Mouse (Mus musculus) embryonic stem cell, embryonic (primary cell): ENCODE data around the gene Phka1.
"Not testable (repeated sequence)": the region's sequence is repeated elsewhere in the genome, so short reads cannot be mapped to it uniquely, and the experiment has no call there.

Source experiments
- CTCF ChIA-PET, 4 experiments: fragments of 300-600 bp in 2 of 4; fragments of 350-600 bp in 2 of 4; sonication (Branson Sonifier 250); formaldehyde crosslinking; loops; one replicate each; lab custom pipeline; 2022; ENCODE audit warnings: inconsistent platforms in 2 of 4; lab: Charles Lee
- POLR2A ChIA-PET, 4 experiments: fragments of 300-600 bp in 2 of 4; fragments of 350-600 bp in 2 of 4; sonication (Branson Sonifier 250); formaldehyde crosslinking; loops; one replicate each; lab custom pipeline; 2022; ENCODE audit warnings: antibody characterized with exemption in 4 of 4, inconsistent platforms in 1 of 4; lab: Charles Lee

The Phka1 gene

DNA sequence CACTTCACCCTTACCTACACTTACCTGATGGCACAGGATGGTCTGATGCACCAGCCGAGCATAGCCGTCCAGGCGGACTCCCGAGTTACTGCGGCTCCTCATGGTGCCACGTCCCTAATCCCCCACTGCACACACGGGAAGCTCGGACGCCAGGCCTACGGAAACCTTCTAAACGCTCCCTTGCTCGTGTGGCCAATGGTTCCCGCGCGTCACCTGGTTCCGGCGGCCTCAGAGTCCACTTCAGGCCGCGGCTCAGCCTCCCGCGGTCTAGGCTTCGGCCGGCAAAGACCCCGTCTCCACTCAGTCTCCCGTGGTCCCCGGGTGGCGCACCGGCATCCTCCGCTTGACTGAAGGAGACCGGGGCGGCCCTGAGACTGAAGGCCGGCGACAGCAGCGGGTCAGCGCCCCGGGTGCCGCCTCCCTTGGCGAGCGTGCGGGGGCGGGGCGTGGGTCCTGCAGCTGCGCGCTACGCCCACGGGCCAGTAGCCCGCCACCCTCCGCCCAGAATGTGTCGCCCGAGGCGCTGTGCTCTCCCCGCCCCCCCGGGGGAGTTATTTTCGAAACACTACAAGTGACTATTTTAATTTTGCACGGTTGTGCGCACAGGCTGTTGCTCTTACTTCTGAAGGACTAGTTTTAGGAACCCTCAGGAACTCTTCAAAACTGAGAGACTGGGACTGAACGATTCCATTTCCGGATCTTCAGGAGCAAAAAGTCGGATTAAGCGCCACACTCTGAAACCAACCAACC is at the start of gene Phka1:
TSS of gene Phka1 (minus strand) at position 424 of the 750 bp plus-strand sequence.
- ChIA-PET POLR2A (interaction anchor here in 1 of 4 experiments (0.6 to 1.9 kb wide), 5 partner anchors 9 to 41 kb away, joined by 3 to 5 read pairs (median 3); no protein-coding TSS in a partner anchor), CTCF (interaction anchor here in 3 of 4 experiments (0.6 to 1.4 kb wide), 4 partner anchors 127 to 434 kb away, joined by 3 to 6 read pairs (median 4); no protein-coding TSS in a partner anchor)

DNA sequence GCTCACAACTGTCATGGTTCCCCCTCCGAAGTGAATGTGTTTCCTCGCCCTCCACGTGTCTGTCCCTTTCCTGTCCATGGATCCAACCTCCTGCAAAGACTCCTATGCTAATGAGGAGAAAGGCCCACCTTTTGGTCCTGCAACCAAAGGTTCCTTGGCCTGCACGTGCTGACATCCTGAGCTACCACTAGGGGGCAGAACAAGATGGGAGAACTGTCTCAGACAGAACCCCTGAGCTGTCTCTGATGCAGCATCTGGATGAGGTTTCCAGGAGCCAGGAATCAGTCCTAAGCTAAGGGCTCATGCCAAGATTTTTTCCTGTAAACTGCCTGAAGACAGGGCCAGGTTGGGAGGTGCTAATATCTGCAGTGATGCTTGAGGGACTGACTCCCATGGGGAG is 45.2 kb upstream of the Phka1 start:
- POLR2A ChIA-PET, result not testable (repeated sequence)

DNA sequence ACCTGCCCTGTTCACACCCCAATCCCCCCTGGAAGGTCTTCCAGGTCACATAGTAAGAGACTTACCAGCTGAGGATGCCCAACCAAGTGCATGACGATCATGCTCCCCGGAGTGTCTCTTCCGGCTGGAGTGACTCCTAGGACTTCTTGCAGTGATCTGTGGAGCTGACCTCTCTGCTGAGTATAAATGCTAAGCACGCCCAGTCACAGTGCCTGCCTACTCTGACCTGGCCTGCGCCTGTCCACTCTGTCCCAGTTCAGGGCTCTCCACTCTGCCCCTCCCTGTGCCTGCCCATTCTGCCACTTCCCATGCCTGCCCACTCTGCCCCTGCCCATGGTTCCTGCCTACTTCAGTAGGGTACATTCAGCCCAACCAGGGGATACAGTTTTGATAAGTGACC is 42.8 kb upstream of the Phka1 start, which contains the start of gene Gm3880:
TSS of gene Gm3880 (minus strand) at position 101 of the 400 bp plus-strand sequence.
- POLR2A ChIA-PET, result not testable (repeated sequence)
- CTCF ChIA-PET, result interaction anchor here in 1 of 4 experiments (0.5 kb wide), 1 partner anchor 381 kb away, joined by 6 read pairs; no protein-coding TSS in a partner anchor

More for the DNA sequence above, 45.2 kb upstream of the Phka1 start:
- CTCF ChIA-PET, result not testable (repeated sequence)

DNA sequence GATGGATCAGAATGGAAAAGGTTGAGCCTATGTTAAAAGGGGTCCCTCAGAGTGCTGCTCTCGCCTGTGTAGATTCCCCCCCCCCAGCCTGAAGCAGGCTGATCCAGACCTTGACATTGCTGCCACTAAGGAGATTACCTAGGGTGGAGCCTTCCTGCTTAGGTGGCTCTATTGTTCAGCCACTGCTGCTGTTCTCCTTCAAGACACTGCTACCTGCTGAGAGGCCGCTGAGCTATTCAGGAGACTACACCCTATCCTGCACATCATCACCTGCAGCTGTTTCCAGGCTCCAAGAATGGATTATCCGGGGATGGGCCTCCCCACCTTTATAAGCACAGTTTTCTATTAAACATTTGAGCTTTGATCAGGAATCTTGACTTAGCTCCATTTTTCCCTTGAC is 40.7 kb upstream of the Phka1 start:
- CTCF ChIA-PET, result not testable (repeated sequence)
- POLR2A ChIA-PET, result interaction anchor here in 2 of 4 experiments (0.7 to 1.0 kb wide), 4 partner anchors 40 to 492 kb away, joined by 3 to 8 read pairs (median 3); no protein-coding TSS in a partner anchor

DNA sequence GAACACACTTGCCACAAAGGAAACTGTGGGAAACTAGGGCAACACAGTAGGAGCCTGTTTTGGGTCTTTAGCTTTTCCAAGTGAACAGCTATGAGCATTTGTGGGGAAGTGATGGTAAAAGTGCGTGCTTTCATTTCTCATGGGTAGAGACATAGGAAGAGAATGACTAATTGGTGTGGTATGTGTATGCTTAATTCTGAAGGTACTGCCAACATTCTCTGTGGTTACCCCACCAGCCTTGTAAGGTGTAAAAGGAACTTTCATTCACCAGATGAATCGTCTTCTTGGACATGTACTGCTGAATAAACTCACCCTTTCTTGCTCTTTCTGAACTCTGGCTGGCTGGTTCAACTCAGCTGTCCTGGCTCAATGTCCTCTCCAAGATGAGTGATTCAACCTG is 22.6 kb upstream of the Phka1 start:
- POLR2A ChIA-PET, result no interaction called here
- CTCF ChIA-PET, result no interaction called here

DNA sequence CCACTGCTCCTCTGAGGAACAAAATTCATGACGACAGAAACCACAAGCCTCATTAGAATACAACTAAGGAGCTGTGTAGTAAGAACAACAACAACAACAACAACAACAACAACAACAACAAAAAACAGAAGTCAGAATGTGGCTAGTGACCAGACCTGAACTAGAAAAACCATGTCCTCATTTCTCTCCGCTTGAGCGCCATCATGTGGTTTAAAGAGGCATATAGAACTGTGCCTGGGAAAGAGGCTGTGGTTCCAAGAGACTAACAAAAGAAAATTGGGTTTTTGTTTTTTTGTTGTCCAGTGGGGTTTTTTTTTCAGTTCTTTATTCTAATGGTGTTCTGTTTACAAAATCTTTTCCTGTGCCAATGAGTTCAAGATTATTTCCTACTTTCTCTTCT is 16.7 kb upstream of the Phka1 start:
- ChIA-PET POLR2A (no interaction called here), CTCF (interaction anchor here in 2 of 4 experiments (0.6 to 0.7 kb wide), 5 partner anchors 182 to 1783 kb away, joined by 3 to 4 read pairs (median 3); no protein-coding TSS in a partner anchor)

DNA sequence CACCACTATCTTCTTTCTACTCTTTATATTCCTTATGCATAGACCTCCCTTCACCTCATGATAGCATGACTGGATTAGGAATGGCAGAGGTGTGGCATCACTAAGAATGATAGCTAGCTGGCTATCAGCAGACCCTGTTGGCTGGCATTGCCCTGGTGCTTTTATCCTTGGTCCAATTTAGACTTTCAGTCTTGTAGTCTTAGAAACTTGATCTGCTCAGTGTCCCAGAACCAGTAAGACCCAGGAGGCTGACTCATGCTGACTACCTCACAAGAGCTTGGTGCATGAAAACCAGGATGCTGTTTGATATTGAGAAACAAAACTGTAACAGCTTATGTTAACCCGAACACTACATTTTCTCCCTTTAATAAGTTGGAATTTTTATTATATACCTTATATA is 1.6 kb upstream of the Phka1 start:
- ChIA-PET CTCF (no interaction called here), POLR2A (no interaction called here)

DNA sequence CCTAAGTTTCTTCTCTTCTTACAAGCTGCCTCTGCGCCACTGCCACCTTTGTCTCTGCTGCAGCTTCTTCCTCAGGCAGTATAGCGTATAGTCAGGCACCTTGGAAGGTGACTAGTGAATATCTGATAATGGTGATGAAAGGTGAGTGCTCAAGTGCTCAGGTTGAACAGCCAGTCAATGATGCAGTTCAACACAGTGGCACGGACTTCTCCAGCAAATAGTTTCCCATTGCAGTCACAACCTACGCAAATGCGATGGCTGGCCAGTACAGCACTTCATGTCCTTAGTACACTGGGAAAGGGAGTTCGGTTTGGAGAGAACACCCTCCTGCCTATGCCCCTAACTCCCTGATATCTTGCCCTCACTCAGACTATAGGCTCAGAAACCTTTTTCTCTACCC is 1.1 kb upstream of the Phka1 start:
- ChIA-PET POLR2A (interaction anchor here in 1 of 4 experiments (0.6 to 1.9 kb wide), 3 partner anchors 12 to 668 kb away, joined by 3 to 5 read pairs (median 3); no protein-coding TSS in a partner anchor), CTCF (interaction anchor here in 2 of 4 experiments (1.4 kb wide), 2 partner anchors 151 to 426 kb away, joined by 3 to 4 read pairs; no protein-coding TSS in a partner anchor)

DNA sequence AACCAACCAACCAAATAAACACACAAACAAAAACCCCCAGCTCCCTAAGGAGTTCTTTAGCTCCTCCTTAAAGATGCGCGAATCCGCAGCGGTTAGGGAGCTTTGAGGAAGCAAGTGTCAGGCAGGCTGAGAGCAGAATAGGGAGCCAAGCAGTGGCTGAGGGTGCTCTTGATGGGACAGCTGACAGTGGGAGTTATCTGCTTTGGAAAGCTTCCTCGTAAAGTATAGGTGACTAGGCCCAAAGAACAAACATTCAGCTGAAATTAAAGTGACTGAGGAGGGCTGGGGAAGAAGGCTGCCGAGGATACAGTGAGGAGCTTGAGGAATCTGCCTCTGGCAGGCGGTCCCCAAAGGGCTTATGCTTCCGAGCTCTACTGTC is 516 bp upstream of the Phka1 start:
- CTCF ChIA-PET, result interaction anchor here in 2 of 4 experiments (0.6 to 1.4 kb wide), 3 partner anchors 126 to 425 kb away, joined by 3 to 4 read pairs (median 4); no protein-coding TSS in a partner anchor
- POLR2A ChIA-PET, result interaction anchor here in 1 of 4 experiments (0.6 to 1.9 kb wide), 6 partner anchors 9 to 668 kb away, joined by 3 to 5 read pairs (median 3); no protein-coding TSS in a partner anchor

DNA sequence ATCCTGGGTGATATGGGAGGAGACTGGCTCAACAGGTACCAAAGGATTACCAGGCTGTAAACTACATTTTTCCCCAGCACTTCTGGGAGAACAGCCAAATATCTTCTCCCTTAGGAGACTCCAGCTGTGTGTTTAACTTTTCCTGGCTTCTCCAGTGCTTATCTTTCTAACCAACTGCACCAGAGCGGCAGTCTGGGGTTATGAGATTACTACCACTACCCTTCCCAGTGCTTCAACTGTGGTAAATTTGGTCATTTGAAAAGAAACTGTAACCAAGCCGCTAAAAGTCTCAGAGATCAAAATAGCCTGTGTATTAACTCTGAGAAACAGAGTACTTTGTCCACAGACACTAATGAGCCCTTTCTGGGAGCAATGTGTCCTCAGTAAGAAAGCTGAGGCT is 42.8 kb downstream of the Phka1 start:
- ChIA-PET CTCF (no interaction called here), POLR2A (no interaction called here)

DNA sequence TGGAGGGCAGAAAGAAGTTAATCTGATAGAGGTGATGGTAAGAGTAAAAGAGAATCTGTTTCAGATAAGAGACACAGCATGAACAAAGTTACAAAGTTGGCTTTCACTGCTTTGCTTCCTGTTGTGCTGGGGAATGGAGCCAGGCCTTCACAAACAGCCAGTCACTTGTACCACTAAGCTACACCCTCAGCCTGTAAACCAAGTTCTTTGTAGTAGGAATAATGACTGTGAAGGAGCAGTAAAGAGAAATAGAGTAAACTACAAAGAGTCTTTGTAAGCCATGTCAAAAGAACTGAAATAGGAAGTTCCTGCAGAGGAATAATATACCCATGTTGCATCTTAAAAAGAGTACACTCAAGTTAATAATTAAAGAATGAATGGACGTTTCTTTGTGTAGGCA is 55.5 kb downstream of the Phka1 start:
- ChIA-PET CTCF (no interaction called here), POLR2A (no interaction called here)

DNA sequence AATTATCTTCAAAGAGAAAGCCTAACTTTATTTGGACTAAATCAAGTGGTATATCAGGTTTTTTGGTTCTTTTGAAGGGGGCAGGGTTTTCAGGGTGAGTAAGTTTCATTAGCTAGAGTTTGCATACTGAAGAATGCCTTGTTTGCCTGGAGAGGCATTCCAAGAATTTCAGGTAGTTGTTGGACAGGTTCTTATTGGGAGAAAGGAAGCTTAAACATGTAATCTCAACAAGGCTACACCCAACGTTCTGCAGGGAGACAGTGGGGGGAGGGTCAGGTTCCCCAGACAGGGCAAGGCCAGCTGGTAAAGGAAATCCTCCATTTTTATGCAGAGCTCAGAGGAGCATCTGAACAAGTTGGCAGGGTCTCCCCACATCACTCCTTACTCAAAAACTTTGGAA is 72.9 kb downstream of the Phka1 start:
- ChIA-PET POLR2A (no interaction called here), CTCF (no interaction called here)

DNA sequence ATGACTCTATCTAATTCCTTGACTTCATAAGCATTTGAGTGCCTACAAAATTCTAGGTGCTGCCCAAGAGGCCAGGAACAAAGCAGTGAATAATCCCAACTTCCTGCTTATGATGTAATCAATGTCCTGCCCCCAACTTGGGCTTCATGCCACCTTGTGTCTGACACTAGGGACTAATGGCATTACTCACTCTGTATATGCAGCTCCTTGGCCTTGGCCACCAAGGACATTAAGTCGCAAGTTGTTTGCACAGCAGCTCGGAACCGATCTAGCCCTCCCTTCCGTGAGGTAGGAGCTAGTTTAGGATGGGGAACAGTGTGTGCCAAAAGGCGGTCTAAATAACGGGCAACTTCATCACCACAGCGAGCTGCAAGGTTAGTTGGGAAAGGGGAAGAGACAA is 87.1 kb downstream of the Phka1 start:
- ChIA-PET CTCF (no interaction called here), POLR2A (no interaction called here)

DNA sequence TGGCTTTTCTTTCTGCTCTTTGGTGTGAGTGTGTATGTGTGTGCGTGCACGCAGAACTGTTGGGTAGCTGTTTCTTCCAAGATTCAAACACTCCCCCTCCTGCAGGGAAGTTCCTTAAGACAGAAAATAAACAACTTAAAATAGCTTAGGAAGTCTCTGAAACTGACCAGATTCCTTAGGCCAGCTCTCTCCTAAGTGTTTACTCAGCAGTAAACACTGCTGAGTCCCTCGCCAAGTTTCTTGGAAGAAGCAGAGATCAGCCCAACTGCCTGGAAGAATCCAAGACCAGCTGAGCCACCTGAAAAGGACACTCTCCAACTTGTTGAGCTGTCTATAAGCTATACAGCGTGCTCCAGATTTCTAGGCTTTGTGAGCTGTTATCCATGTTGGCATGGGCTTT is 134.8 kb downstream of the Phka1 start:
- POLR2A ChIA-PET, result no interaction called here
- CTCF ChIA-PET, result no interaction called here

DNA sequence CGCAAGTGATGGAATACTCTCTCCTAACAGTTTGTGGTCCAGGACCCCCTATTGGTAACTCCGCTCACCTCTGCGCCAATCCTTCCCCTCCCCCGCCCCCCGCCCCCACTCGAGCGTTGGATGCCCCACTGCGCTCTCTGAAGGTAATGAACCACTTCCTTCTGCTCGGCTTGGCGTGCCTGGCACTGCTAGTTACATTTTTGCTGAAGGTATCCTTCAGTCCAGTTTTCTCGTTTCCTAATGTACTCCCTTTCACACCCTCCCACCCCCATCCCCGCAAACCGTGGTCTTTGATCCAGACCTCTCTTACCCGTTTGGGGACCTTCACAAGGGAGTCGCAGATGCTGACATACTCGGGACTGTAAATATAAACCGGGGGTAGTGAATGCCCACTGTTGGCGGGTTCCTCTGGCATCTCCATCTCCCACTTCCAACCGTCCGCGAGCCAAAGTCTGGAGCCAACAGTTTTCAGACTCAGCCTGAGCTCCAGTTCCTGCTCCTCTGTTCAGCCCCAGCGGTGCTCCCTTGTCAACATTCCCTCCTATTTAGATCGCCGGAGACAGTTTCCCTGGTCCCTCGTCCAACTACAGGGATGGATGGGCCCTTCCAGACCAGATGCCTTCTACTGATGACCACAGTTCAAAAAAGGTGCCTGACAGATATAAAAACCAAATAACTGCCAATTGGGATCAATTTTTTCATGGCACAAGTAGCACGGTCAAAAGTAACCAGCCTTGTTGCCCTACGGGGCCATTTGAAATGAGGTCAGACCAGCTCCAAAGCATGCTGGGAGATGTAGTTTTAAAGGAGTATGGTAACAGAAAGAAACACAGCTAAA is 139.2 kb downstream of the Phka1 start, which contains the start of gene Hdac8:
TSS of gene Hdac8 (minus strand) at position 716 of the 838 bp plus-strand sequence.
- POLR2A ChIA-PET, result interaction anchor here in 2 of 4 experiments (0.6 to 2.0 kb wide), 15 partner anchors 8 to 316 kb away, joined by 3 to 8 read pairs (median 3); partner anchors contain the start of gene Rps4x (in 2 of the 2)
- CTCF ChIA-PET, result interaction anchor here in 2 of 4 experiments (0.6 to 1.2 kb wide), 3 partner anchors 278 to 363 kb away, joined by 3 to 5 read pairs (median 3); partner anchors contain the start of gene 1700031F05Rik (in 1 of the 2)

DNA sequence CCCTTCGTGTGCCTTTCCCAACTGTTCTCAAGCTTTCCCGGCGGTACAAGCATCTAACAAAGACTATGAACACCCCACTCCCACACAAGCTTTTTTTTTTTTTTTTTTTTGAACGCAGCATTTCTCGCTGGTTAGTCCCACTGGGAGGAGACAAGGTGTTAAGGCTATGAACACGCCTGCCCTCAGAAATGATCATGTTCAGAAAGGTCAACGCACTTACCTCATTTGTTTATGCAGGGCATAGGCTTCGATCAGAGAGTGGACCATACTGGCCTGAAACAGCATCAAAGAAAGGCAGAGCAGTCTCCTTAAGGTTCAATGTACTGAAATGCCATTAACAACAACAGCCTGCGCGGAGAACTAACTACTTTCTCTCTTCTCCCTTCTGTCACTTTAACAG is 139.9 kb downstream of the Phka1 start:
- POLR2A ChIA-PET, result interaction anchor here in 2 of 4 experiments (0.6 to 2.0 kb wide), 5 partner anchors 10 to 1332 kb away, joined by 3 to 8 read pairs (median 3); partner anchors contain the start of gene Rps4x (in 1 of the 2)
- CTCF ChIA-PET, result no interaction called here

DNA sequence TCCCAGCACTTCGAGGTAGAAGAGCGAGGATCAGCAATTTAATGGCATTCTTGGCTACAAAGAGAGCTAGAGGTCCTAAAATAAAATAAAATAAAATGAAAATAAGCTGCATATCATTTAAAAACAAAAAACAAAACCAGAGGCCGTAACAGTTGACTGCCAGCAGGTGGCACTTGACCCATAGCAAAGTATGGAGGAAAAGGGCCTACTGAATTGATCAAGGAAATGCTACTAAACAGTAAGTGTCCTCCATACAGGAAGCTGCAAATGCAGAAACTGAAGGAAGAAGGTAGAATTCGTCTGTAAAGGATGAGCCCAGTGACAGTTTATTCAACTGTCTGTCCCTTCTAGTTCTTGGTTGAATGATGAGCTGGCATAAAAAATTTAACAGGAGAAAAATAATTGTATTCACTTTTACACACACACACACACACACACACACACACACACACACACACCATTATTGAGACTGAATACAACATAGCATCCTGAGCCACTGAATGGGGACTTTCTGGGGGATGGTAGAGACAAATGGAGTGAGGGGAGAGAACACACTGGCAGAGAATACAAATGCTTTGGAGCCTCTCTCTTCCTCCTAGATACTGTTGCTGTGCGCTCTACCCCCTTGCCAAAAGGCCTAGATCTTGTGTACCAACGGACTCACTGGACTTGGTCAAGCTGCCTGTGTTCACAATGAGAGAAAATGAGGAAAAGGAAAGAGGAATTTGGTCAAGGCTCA is 149.9 kb downstream of the Phka1 start:
- POLR2A ChIA-PET, result interaction anchor here in 1 of 4 experiments (1.2 to 1.4 kb wide), 2 partner anchors 10 to 12 kb away, joined by 3 to 4 read pairs; partner anchors contain the start of gene Hdac8

DNA sequence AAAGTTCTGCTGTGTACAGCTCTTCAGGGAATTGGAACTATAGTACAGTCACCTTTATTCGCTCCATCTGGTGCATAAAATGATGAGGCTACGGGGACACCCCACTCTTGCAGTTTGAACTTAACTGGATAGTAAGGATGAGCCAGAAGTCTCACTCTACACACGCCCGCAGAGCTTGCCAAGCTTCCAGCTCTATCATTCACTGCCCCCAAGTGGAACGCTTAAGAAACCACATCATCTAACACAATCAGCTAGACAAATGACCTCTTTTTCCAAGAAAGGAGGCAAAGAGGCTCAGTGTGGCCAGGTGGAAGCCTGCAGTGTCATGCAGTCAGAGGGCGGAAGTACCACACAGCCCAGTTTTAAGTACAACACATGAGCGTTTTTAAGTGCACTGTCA is 158.5 kb downstream of the Phka1 start:
- POLR2A ChIA-PET, result interaction anchor here in 1 of 4 experiments (1.6 kb wide), 1 partner anchor 20 kb away, joined by 4 read pairs; the partner anchor contains the start of gene Hdac8
- CTCF ChIA-PET, result interaction anchor here in 2 of 4 experiments (1.0 to 1.6 kb wide), 3 partner anchors 247 to 266 kb away, joined by 3 read pairs; no protein-coding TSS in a partner anchor

More for the DNA sequence above, 149.9 kb downstream of the Phka1 start:
- CTCF ChIA-PET, result interaction anchor here in 2 of 4 experiments (0.8 to 1.2 kb wide), 3 partner anchors 57 to 161 kb away, joined by 3 read pairs; partner anchors contain the start of gene Phka1 (in 1 of the 2)
